Mouse (Mus musculus) forebrain, postnatal 0 days (tissue): ENCODE measurements around the gene St3gal5. TPM values are rescaled to one million over a fixed set of nuclear protein-coding genes. Genes with fewer than 3 reads are reported as not detected.
A peak's percentile ranks its signal among the peaks of the same experiment; 100 is the strongest.

ENCODE experiments used
- ATAC-seq: fragments of 200-750 bp; cut with Nextera tagmentation; 2 replicates; pipeline ENCODE4 v1.8.0; 2017; ENCODE audit warnings: mild to moderate bottlenecking, moderate library complexity
- DNase-seq: peaks from one replicate; pipeline ENCODE4 v3.0.0-alpha.2; 2015
- H3K27ac ChIP-seq: fragments of 300-500 bp; sonication (generic); 2 replicates; pipeline ENCODE4 v1.5.1; 2014; ENCODE audit warnings: low read depth, mild to moderate bottlenecking, antibody characterized with exemption, low read length, moderate library complexity, mixed read lengths
- H3K27me3 ChIP-seq: fragments of 300-500 bp; sonication (generic); 2 replicates; pipeline ENCODE4 v1.6.1; 2014; ENCODE audit warnings: mild to moderate bottlenecking, low read length, mixed read lengths; ENCODE audit not compliant: insufficient read depth
- H3K36me3 ChIP-seq: fragments of 300-500 bp; sonication (generic); 2 replicates; pipeline ENCODE4 v1.6.1; 2014; ENCODE audit warnings: mild to moderate bottlenecking, moderate library complexity; ENCODE audit not compliant: insufficient read depth
- H3K4me1 ChIP-seq: fragments of 300-500 bp; sonication (generic); 2 replicates; pipeline ENCODE4 v1.6.1; 2014; ENCODE audit warnings: antibody characterized with exemption; ENCODE audit not compliant: insufficient read depth
- H3K4me2 ChIP-seq: fragments of 300-500 bp; sonication (generic); 2 replicates; pipeline ENCODE4 v1.6.1; 2014; ENCODE audit warnings: low read depth, mild to moderate bottlenecking, moderate library complexity
- H3K4me3 ChIP-seq: fragments of 300-500 bp; sonication (generic); 2 replicates; pipeline ENCODE4 v1.5.1; 2014; ENCODE audit warnings: low read depth, low read length, mixed read lengths
- H3K9ac ChIP-seq: fragments of 300-500 bp; sonication (generic); 2 replicates; pipeline ENCODE4 v1.6.1; 2014; ENCODE audit warnings: mild to moderate bottlenecking
- H3K9me3 ChIP-seq: fragments of 300-500 bp; sonication (generic); 2 replicates; pipeline ENCODE4 v1.6.1; 2016; ENCODE audit warnings: low read length
- CTCF ChIP-seq: sonication (generic); IDR thresholded peaks from 2 replicates; pipeline ENCODE4 v1.5.1; 2016; ENCODE audit warnings: antibody characterized with exemption, control low read depth, low read depth
- WGBS: fragments of 180-500 bp; shearing (Covaris S2); extraction: QIAGEN DNeasy Blood & Tissue Kit; methylation state at CpG from one replicate; pipeline ENCODE4 v1.1.7; 2014; 5-methylcytosine and 5-hydroxymethylcytosine counted together
- polyA plus RNA-seq: library from polyadenylated mRNA; unstranded; fragments of >200 nt; fragmentation: Nextera tagmentation; extraction: Ambion mirVana; gene quantifications from 2 replicates; pipeline ENCODE4 v1.2.1, GENCODE M21; 2015
- total RNA-seq: library from RNA; depleted of rRNA; stranded (reverse); fragments of >200 nt; gene quantifications from 2 replicates; pipeline ENCODE4 v1.2.3, GENCODE M21; 2014

St3gal5 gene
- total and polyA plus RNA-seq, 2 experiments from 2014 or later: 17.5 to 53.4 TPM

- Histone ChIP-seq H3K9me3 (no peaks in the 10 kb centered on the region), H3K4me2 (no peak overlapping the region), H3K27ac (no peak overlapping the region), H3K4me3 (no peak overlapping the region), H3K4me1 (no peaks in the 10 kb centered on the region), H3K27me3 (no peaks in the 10 kb centered on the region), H3K36me3 (no peaks in the 10 kb centered on the region), H3K9ac (no peak overlapping the region)
- DNase-seq (no peak), ATAC-seq (no peak)
- TF ChIP-seq CTCF: no peak
- WGBS: 77% methylated on average over 19 of the region's 19 CpGs
Measured at GRCm38 (mm10) chr6:72162155-72162890, 64.9 kb downstream of the St3gal5 start.

GRCm38 (mm10) chr6:72164321-72165275, 67.2 kb downstream of the St3gal5 start:
- Histone ChIP-seq H3K9me3 (no peaks in the 10 kb centered on the region), H3K4me3 (no peak overlapping the region), H3K4me1 (no peaks in the 10 kb centered on the region), H3K36me3 (no peaks in the 10 kb centered on the region), H3K9ac (no peak overlapping the region), H3K4me2 (no peak overlapping the region), H3K27me3 (no peaks in the 10 kb centered on the region), H3K27ac (no peak overlapping the region)
- ATAC-seq (peak; percentile 98), DNase-seq (peak; percentile 95)
- peak; percentile 96 for TF ChIP-seq CTCF
- 18% methylated on average over 20 of the region's 20 CpGs for WGBS

DNA sequence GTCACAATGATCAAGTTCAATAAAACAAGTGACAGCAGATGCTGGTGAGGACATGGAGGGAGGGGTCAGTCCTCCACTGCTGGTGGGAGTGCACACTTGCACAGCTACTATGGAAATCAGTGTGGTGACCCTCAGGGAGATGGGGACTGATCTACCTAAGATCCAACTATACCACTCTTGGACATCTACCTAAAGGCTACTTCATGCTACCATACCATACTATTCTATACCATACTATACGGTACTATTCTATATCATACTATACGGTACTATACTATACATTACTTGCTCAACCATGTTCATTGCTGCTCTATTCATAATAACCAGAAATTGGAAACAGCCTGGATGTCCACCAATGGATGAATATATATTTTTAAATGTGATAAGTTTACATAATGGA, 68.5 kb downstream of the St3gal5 start:
- no peak overlapping the region for H3K4me3 ChIP-seq
- no peaks in the 10 kb centered on the region for H3K9me3 ChIP-seq
- no peaks in the 10 kb centered on the region for H3K4me1 ChIP-seq
- H3K36me3 ChIP-seq: no peaks in the 10 kb centered on the region
- no peak overlapping the region for H3K9ac ChIP-seq
- no peaks in the 10 kb centered on the region for H3K27me3 ChIP-seq
- WGBS: 41% methylated on average over 2 of the region's 2 CpGs
- TF ChIP-seq CTCF: no peak
- ATAC-seq (no peak), DNase-seq (no peak)
- no peak overlapping the region for H3K27ac ChIP-seq
- no peak overlapping the region for H3K4me2 ChIP-seq

GRCm38 (mm10) chr6:72171391-72171790, 74.0 kb downstream of the St3gal5 start:
- 89% methylated on average over 3 of the region's 3 CpGs for WGBS
- no peak overlapping the region for H3K9ac ChIP-seq

GRCm38 (mm10) chr6:72173350-72173749, 76.0 kb downstream of the St3gal5 start:
- Histone ChIP-seq H3K9ac (no peak overlapping the region), H3K27ac (no peak overlapping the region), H3K4me3 (no peak overlapping the region), H3K9me3 (no peaks in the 10 kb centered on the region), H3K27me3 (no peaks in the 10 kb centered on the region), H3K4me1 (no peaks in the 10 kb centered on the region), H3K4me2 (no peak overlapping the region), H3K36me3 (no peaks in the 10 kb centered on the region)
- ATAC-seq: no peak
- 83% methylated on average over 1 of the region's 1 CpGs for WGBS
- TF ChIP-seq CTCF: no peak
- no peak for DNase-seq

More at GRCm38 (mm10) chr6:72171391-72171790, 74.0 kb downstream of the St3gal5 start:
- no peak overlapping the region for H3K4me2 ChIP-seq
- no peaks in the 10 kb centered on the region for H3K36me3 ChIP-seq
- ATAC-seq (no peak), DNase-seq (no peak)
- no peaks in the 10 kb centered on the region for H3K9me3 ChIP-seq
- no peak overlapping the region for H3K4me3 ChIP-seq
- no peak for TF ChIP-seq CTCF
- H3K4me1 ChIP-seq: no peaks in the 10 kb centered on the region
- H3K27me3 ChIP-seq: no peaks in the 10 kb centered on the region
- no peak overlapping the region for H3K27ac ChIP-seq

GRCm38 (mm10) chr6:72175419-72175818, 78.0 kb downstream of the St3gal5 start:
- WGBS: 51% methylated on average over 3 of the region's 3 CpGs
- no peak overlapping the region for H3K27ac ChIP-seq
- no peaks in the 10 kb centered on the region for H3K9me3 ChIP-seq
- H3K36me3 ChIP-seq: no peaks in the 10 kb centered on the region
- ATAC-seq: no peak
- no peak overlapping the region for H3K4me2 ChIP-seq
- TF ChIP-seq CTCF: no peak
- DNase-seq: no peak
- H3K9ac ChIP-seq: no peak overlapping the region
- H3K27me3 ChIP-seq: no peaks in the 10 kb centered on the region
- no peak overlapping the region for H3K4me3 ChIP-seq
- no peaks in the 10 kb centered on the region for H3K4me1 ChIP-seq

GRCm38 (mm10) chr6:72176004-72176403, 78.6 kb downstream of the St3gal5 start:
- WGBS: 57% methylated on average over 5 of the region's 5 CpGs
- Histone ChIP-seq H3K27ac (no peak overlapping the region), H3K4me2 (no peak overlapping the region), H3K36me3 (no peaks in the 10 kb centered on the region), H3K4me1 (no peaks in the 10 kb centered on the region), H3K9me3 (no peaks in the 10 kb centered on the region), H3K27me3 (no peaks in the 10 kb centered on the region), H3K4me3 (no peak overlapping the region), H3K9ac (no peak overlapping the region)
- ATAC-seq: no peak
- no peak for DNase-seq
- no peak for TF ChIP-seq CTCF
